Mouse (Mus musculus) cortical plate, adult 2 months (tissue): ENCODE data around the gene Gcm1. TPM values are rescaled to one million over a fixed set of nuclear protein-coding genes. Genes with fewer than 3 reads are reported as not detected.
"Not testable (repeated sequence)": the region's sequence is repeated elsewhere in the genome, so short reads cannot be mapped to it uniquely, and the experiment has no call there.

Experiments used
- H3K27ac ChIP-seq: fragments of 200-500 bp; 2 replicates; pipeline ENCODE4 v1.5.1; 2012; ENCODE audit warnings: low read length, control low read depth, inconsistent platforms; ENCODE audit not compliant: insufficient read depth
- H3K4me1 ChIP-seq: fragments of 200-500 bp; 2 replicates; pipeline ENCODE4 v1.6.1; 2011; ENCODE audit warnings: low read length; ENCODE audit not compliant: control insufficient read depth, insufficient read depth
- H3K4me3 ChIP-seq: fragments of 200-500 bp; 2 replicates; pipeline ENCODE4 v1.5.1; 2011; ENCODE audit warnings: mild to moderate bottlenecking, low read length, control low read depth; ENCODE audit not compliant: insufficient read depth
- CTCF ChIP-seq: fragments of 200-500 bp; IDR thresholded peaks from 2 replicates; pipeline ENCODE4 v1.5.1; 2011; ENCODE audit warnings: mild to moderate bottlenecking, control low read depth, low read length; ENCODE audit not compliant: insufficient read depth; ENCODE audit errors: extremely low read depth
- POLR2A ChIP-seq: fragments of 200-500 bp; IDR thresholded peaks from 2 replicates; pipeline ENCODE4 v1.6.1; 2011; ENCODE audit warnings: mild to moderate bottlenecking, low read length, control low read depth; ENCODE audit not compliant: insufficient read depth; ENCODE audit errors: extremely low read depth
- polyA plus RNA-seq: library from polyadenylated mRNA; depleted of rRNA; stranded (reverse); fragments of >200 nt; gene quantifications from 2 replicates; pipeline ENCODE4 v1.2.3, GENCODE M21; 2012

Gcm1 gene
- polyA plus RNA-seq, 1 experiment, result not detected

GRCm38 (mm10) chr9:78038755-78039489 lies 12.8 kb upstream of the Gcm1 start:
- TF ChIP-seq POLR2A (no peak), CTCF (peak; percentile 100)
- Histone ChIP-seq H3K27ac (no peak overlapping the region), H3K4me1 (no peaks in the 10 kb centered on the region), H3K4me3 (no peak overlapping the region)

DNA sequence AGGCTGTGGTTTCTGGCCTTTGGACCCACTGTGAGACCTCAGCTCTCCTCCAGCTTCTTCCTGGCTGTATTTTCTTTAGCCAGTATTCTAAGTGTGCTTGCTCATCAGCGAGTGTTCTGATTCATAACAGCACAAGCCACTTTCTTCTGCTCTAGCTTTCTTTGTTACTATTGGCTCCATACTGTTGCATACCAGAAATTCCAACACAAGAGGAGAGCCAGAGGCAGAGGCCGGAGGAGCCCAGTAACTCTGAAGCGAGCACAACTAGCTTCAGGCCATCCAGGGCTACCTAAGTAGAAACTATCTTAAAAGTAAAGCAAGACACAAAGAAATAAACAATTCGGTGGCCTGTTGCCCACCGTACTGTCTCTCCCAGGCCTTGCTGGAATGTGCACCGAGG lies 6.6 kb upstream of the Gcm1 start:
- no peak overlapping the region for H3K27ac ChIP-seq
- no peak overlapping the region for H3K4me3 ChIP-seq
- no peaks in the 10 kb centered on the region for H3K4me1 ChIP-seq
- no peak for TF ChIP-seq CTCF
- no peak for TF ChIP-seq POLR2A

DNA sequence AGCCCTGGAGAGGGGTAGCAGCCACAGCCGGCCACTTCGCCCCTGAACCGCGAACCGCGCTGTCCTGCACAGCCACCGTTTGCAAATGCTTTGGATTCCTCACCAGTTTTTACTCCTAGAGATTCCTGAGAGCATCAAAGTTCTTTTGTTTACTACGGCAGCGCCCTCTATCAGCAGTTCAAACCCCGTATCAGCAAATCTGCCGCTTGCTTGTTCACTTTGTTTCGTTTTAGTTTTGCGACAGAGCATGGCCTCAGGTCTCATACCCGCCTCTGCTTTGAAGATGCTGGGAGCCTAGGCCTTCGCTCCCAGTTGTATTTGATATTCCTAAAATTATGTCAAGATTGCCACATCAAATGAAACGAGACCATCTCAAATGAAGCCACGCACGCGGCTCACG lies 5.0 kb upstream of the Gcm1 start:
- no peak overlapping the region for H3K4me3 ChIP-seq

GRCm38 (mm10) chr9:78050452-78050970 lies 1.2 kb upstream of the Gcm1 start:
- H3K27ac ChIP-seq, result no peak overlapping the region
- no peak overlapping the region for H3K4me3 ChIP-seq
- TF ChIP-seq POLR2A (no peak), CTCF (no peak)
- no peaks in the 10 kb centered on the region for H3K4me1 ChIP-seq

More for the DNA sequence above, 5.0 kb upstream of the Gcm1 start:
- no peak overlapping the region for H3K27ac ChIP-seq
- TF ChIP-seq POLR2A (no peak), CTCF (no peak)
- H3K4me1 ChIP-seq, result no peaks in the 10 kb centered on the region

DNA sequence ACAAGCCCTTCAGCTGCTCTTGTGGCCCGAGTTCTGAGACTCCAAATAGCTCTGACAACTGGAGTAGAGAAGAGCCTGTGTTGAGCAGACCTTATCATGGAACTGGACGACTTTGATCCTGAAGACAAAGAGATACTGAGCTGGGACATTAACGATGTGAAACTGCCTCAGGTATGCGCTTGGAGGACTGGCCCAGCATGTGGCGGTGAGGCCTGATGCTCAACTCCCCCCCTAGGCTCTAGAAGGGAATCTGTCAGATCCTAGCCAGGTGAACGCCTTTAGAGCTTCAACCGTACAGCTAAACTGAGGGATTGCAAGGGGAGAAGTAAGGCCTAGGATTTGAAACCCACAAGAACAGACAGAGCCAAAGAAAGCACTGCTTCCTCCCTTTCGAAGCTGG lies 2.1 kb downstream of the Gcm1 start:
- TF ChIP-seq CTCF, result no peak
- TF ChIP-seq POLR2A, result no peak
- Histone ChIP-seq H3K27ac (no peak overlapping the region), H3K4me1 (no peaks in the 10 kb centered on the region), H3K4me3 (no peak overlapping the region)

DNA sequence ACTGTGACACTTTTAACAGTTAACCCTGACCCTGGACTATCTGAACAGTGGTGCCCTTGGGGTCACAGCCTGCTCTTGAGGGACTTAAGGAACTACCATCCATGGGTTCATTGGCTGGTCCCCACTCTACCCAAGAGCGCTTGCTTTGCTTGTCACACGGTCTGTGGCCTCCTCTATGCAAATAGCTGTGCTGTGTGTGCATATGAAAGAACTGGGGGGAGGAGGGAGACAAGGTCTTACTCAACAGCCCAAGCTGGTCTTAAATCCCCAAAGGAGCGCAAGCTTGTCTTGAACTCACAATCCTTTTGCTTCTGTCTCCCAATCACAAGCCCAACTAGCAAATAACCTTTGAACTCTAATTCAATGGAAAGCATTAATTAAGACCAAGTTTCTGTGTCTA lies 2.6 kb downstream of the Gcm1 start:
- Histone ChIP-seq H3K4me1 (no peaks in the 10 kb centered on the region), H3K4me3 (no peak overlapping the region), H3K27ac (no peak overlapping the region)
- TF ChIP-seq POLR2A (no peak), CTCF (no peak)

- Histone ChIP-seq H3K4me3 (no peak overlapping the region), H3K4me1 (no peaks in the 10 kb centered on the region), H3K27ac (no peak overlapping the region)
- TF ChIP-seq CTCF (no peak), POLR2A (no peak)
Observed at GRCm38 (mm10) chr9:78059525-78060120, 7.9 kb downstream of the Gcm1 start.

DNA sequence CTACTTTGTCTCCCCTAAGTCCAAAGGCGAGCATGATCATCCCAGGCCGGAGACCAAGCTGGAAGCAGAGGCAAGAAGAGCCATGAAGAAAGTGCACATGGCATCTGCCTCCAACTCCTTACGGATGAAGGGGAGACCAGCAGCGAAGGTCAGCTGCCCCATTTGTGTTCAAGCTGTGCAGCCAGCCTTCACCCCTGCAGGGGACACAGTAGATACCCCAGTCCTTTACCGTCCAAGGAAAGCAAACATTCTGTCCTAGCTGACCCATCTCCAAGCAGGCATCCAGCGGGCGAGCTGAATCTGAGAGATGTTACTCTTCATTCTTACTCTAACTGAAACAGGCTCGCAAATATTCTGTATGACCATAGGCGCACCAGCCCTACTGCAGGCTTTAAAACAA lies 10.7 kb downstream of the Gcm1 start:
- TF ChIP-seq CTCF (no peak), POLR2A (no peak)
- Histone ChIP-seq H3K27ac (no peak overlapping the region), H3K4me1 (no peaks in the 10 kb centered on the region), H3K4me3 (no peak overlapping the region)

GRCm38 (mm10) chr9:78064121-78064520 lies 12.4 kb downstream of the Gcm1 start:
- Histone ChIP-seq H3K27ac (no peak overlapping the region), H3K4me3 (no peak overlapping the region), H3K4me1 (no peaks in the 10 kb centered on the region)
- TF ChIP-seq POLR2A (no peak), CTCF (no peak)

- no peak overlapping the region for H3K27ac ChIP-seq
- no peaks in the 10 kb centered on the region for H3K4me1 ChIP-seq
- TF ChIP-seq CTCF (no peak), POLR2A (no peak)
- no peak overlapping the region for H3K4me3 ChIP-seq
Observed at GRCm38 (mm10) chr9:78070496-78070895, 18.8 kb downstream of the Gcm1 start.

DNA sequence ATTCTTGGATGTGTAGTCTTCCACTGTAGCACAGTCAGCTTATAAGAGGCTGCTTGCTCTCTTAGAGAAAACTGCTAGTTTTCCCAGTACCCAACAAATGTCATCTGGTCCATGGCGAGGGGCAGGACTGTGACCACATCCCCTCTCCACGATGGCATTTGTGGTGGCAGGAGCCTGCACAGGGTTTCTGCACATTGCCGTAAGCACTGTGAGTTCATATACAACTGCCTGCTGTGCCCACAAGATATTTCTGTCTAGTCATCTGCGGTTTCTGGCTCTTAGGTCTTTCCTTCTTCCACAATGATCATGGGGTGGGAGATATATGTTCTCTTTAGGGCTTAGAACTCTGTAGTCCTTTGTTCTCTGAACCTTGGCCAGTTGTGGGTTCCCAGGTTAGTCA lies 19.9 kb downstream of the Gcm1 start:
- TF ChIP-seq POLR2A (no peak), CTCF (no peak)
- H3K4me1 ChIP-seq, result no peaks in the 10 kb centered on the region
- H3K4me3 ChIP-seq, result no peak overlapping the region
- no peak overlapping the region for H3K27ac ChIP-seq

GRCm38 (mm10) chr9:78073291-78073690 lies 21.6 kb downstream of the Gcm1 start:
- H3K27ac ChIP-seq, H3K4me3 ChIP-seq, H3K4me1 ChIP-seq: not testable (repeated sequence)
